8 mouse cellular contexts compared by ENCODE assay signal in the genomic region with DNA sequence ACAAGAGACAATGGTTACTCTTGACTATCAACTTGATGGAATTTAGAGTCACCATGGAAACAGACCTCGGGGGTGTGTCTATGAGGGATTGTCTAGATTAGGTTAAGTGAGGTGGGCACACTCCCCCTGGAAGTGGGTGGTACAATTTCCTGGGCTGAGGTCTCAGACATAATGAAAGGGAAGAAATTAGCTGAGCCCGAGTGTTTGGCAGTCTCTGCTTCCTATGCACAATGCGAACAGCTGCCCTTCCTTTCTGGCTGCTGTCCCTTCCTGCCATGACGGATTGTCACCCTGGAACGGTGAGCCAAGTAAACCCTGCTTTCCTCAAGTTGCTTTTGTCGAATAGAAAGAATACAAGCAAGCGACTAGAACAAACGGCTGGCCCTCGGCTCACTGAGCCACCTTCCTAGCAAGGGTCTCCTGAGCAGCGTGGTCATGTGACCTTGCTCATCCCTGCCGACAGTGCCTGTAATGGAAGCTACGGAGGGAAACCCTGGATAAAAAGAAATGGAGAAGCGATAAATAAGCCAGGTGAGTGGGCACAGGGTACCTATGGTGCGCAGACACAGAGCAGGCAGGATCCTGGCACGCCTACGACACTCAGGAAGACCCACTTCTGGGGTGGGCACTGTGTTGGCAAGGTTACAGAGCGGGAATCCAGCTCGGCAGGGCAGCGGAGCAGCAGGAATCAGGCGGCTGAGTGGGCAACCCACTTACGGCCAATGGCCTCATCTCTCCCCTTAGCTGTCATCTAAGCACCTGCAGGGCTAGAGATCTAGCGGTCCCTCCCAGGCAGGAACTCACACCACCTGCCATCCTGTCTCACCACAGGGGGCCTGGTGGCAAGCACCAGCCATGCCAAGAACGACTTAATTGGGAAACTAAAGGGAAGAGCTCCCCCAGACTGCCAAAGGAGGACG.
DNase-seq lines count a peak whose midpoint lies in the region; ATAC-seq lines count a peak whose summit lies in the region.

No protein-coding gene starts in this region.

- H3K36me3 ChIP-seq in hindbrain, embryonic 10.5 days: 0 out of 2 replicates have a peak, but pooled peaks cover 3% of the 10 kb centered on the region
- H3K36me3 ChIP-seq in liver, embryonic 12.5 days: no peaks in the 10 kb centered on the region

- peak overlapping the region; percentile 72 for H3K27ac ChIP-seq in hindbrain, embryonic 10.5 days
- no peak overlapping the region for H3K27ac ChIP-seq in liver, embryonic 12.5 days

- ATAC-seq in CD4-positive, CD25-positive, alpha-beta regulatory T cell, adult 4 months: no peak
- no peak for ATAC-seq in liver, embryonic 12.5 days

- peaks cover 27% of the 10 kb centered on the region for H3K4me1 ChIP-seq in hindbrain, embryonic 10.5 days (replicated peaks)
- H3K4me1 ChIP-seq in liver, embryonic 12.5 days: no peaks in the 10 kb centered on the region

- WGBS in hindbrain, embryonic 10.5 days: 48% methylated on average over 24 of the region's 24 CpGs
- WGBS in liver, embryonic 12.5 days (ENCODE audit: insufficient replicate concordance): 62% methylated on average over 24 of the region's 24 CpGs

- peak; percentile 17 to 39 for DNase-seq in heart, adult 9 months (ENCODE audit: low spot score in 2 of 2)
- no peak for DNase-seq in heart, postnatal 4 days
- peak; percentile 94 to 95 for DNase-seq in cerebellum, adult 18-20 months
- peak; percentile 25 for DNase-seq in hindbrain, embryonic 10.5 days (ENCODE audit: low spot score)
- peak; percentile 35 for DNase-seq in layer of hippocampus, adult 9-11 months
- peak; percentile 29 for DNase-seq in neural tube, embryonic 10.5 days (ENCODE audit: extremely low spot score, low spot score)

- no peak overlapping the region for H3K4me2 ChIP-seq in liver, embryonic 12.5 days

- H3K27me3 ChIP-seq in hindbrain, embryonic 10.5 days (ENCODE audit: insufficient read depth, poor library complexity, severe bottlenecking): peaks cover 23% of the 10 kb centered on the region
- H3K27me3 ChIP-seq in liver, embryonic 12.5 days (replicated peaks): no peaks in the 10 kb centered on the region

- H3K9ac ChIP-seq in liver, embryonic 12.5 days: no peak overlapping the region

- no peaks in the 10 kb centered on the region for H3K9me3 ChIP-seq in hindbrain, embryonic 10.5 days
- H3K9me3 ChIP-seq in liver, embryonic 12.5 days (replicated peaks): no peaks in the 10 kb centered on the region

- peak overlapping the region; percentile 35 for H3K4me3 ChIP-seq in hindbrain, embryonic 10.5 days
- no peak overlapping the region for H3K4me3 ChIP-seq in liver, embryonic 12.5 days
